Mouse (Mus musculus) midbrain, embryonic 10.5 days (tissue): Measurements from ENCODE around the gene Vav2. TPM values are rescaled to one million over a fixed set of nuclear protein-coding genes. Genes with fewer than 3 reads are reported as not detected.
A peak's percentile ranks its signal among the peaks of the same experiment; 100 is the strongest.

ENCODE experiments used
- DNase-seq: peaks from one replicate; pipeline ENCODE4 v3.0.0-alpha.2; 2017; ENCODE audit warnings: low spot score
- H3K27ac ChIP-seq: fragments of 300-500 bp; sonication (generic); replicated peaks from 2 replicates; pipeline ENCODE4 v1.5.1; 2016; ENCODE audit warnings: mild to moderate bottlenecking
- H3K27me3 ChIP-seq: fragments of 300-500 bp; sonication (generic); 2 replicates; pipeline ENCODE4 v1.6.1; 2016; ENCODE audit warnings: low read depth, mild to moderate bottlenecking; ENCODE audit not compliant: poor library complexity, severe bottlenecking
- H3K36me3 ChIP-seq: fragments of 300-500 bp; sonication (generic); 2 replicates; pipeline ENCODE4 v1.6.1; 2016; ENCODE audit warnings: mild to moderate bottlenecking, moderate library complexity
- H3K4me1 ChIP-seq: fragments of 300-500 bp; sonication (generic); 2 replicates; pipeline ENCODE4 v1.6.1; 2016
- H3K4me3 ChIP-seq: fragments of 300-500 bp; sonication (generic); 2 replicates; pipeline ENCODE4 v1.5.1; 2016; ENCODE audit warnings: mild to moderate bottlenecking, moderate library complexity
- H3K9me3 ChIP-seq: fragments of 300-500 bp; sonication (generic); replicated peaks from 2 replicates; pipeline ENCODE4 v1.6.1; 2016; ENCODE audit warnings: mild to moderate bottlenecking
- whole genome bisulfite sequencing: fragments of 180-500 bp; shearing (Covaris S2); methylation state at CpG from one replicate; pipeline ENCODE4 v1.1.7; 2016; 5-methylcytosine and 5-hydroxymethylcytosine counted together
- polyA plus RNA-seq: library from polyadenylated mRNA; unstranded; fragments of >200 nt; fragmentation: Nextera tagmentation; extraction: Ambion mirVana; gene quantifications from 2 replicates; pipeline ENCODE4 v1.2.1, GENCODE M21; 2016

Gene Vav2
- polyA plus RNA-seq, 1 experiment from 2014 or later: 11.4 TPM

- 27% methylated on average over 1 of the region's 1 CpGs for WGBS
- Histone ChIP-seq H3K4me3 (no peak overlapping the region), H3K36me3 (peaks cover 6% of the 10 kb centered on the region), H3K4me1 (peaks cover 82% of the 10 kb centered on the region), H3K9me3 (no peaks in the 10 kb centered on the region), H3K27ac (0 out of 2 replicates have a peak overlapping the region, but pooled peaks have one; percentile 19), H3K27me3 (no peaks in the 10 kb centered on the region)
- no peak for DNase-seq
These were observed 108.6 kb downstream of the Vav2 start for GRCm38 (mm10) chr2:27318197-27318596.

GRCm38 (mm10) chr2:27316167-27316566 lies 110.7 kb downstream of the Vav2 start:
- Histone ChIP-seq H3K9me3 (no peaks in the 10 kb centered on the region), H3K27me3 (no peaks in the 10 kb centered on the region), H3K4me1 (peaks cover 81% of the 10 kb centered on the region), H3K36me3 (peaks cover 6% of the 10 kb centered on the region), H3K27ac (0 out of 2 replicates have a peak overlapping the region, but pooled peaks have one; percentile 23), H3K4me3 (no peak overlapping the region)
- DNase-seq: no peak
- 91% methylated on average over 5 of the region's 5 CpGs for WGBS

GRCm38 (mm10) chr2:27314269-27314668 lies 112.6 kb downstream of the Vav2 start:
- H3K27me3 ChIP-seq: no peaks in the 10 kb centered on the region
- peaks cover 62% of the 10 kb centered on the region for H3K4me1 ChIP-seq
- no peaks in the 10 kb centered on the region for H3K9me3 ChIP-seq
- H3K27ac ChIP-seq: no peak overlapping the region
- 88% methylated on average over 5 of the region's 5 CpGs for WGBS
- peaks cover 14% of the 10 kb centered on the region for H3K36me3 ChIP-seq
- no peak overlapping the region for H3K4me3 ChIP-seq
- DNase-seq: no peak

- Histone ChIP-seq H3K27ac (peak overlapping the region; percentile 55; the same call in 1 of the 2 replicates), H3K27me3 (no peaks in the 10 kb centered on the region), H3K4me3 (no peak overlapping the region), H3K4me1 (peaks cover 47% of the 10 kb centered on the region), H3K36me3 (peaks cover 16% of the 10 kb centered on the region), H3K9me3 (no peaks in the 10 kb centered on the region; the same call in 1 of the 2 replicates)
- 86% methylated on average over 3 of the region's 3 CpGs for WGBS
- no peak for DNase-seq
These were observed 114.3 kb downstream of the Vav2 start for GRCm38 (mm10) chr2:27312500-27312899.

- DNase-seq: no peak
- peaks cover 49% of the 10 kb centered on the region for H3K4me1 ChIP-seq
These were observed 115.2 kb downstream of the Vav2 start for GRCm38 (mm10) chr2:27311606-27312005.

GRCm38 (mm10) chr2:27310908-27311307 lies 115.9 kb downstream of the Vav2 start:
- Histone ChIP-seq H3K36me3 (peaks cover 12% of the 10 kb centered on the region; the same call in 1 of the 2 replicates), H3K4me3 (no peak overlapping the region), H3K27me3 (no peaks in the 10 kb centered on the region), H3K9me3 (no peaks in the 10 kb centered on the region; the same call in 1 of the 2 replicates), H3K4me1 (peaks cover 49% of the 10 kb centered on the region), H3K27ac (no peak overlapping the region)
- no peak for DNase-seq
- WGBS: 93% methylated on average over 5 of the region's 5 CpGs

More at GRCm38 (mm10) chr2:27311606-27312005, 115.2 kb downstream of the Vav2 start:
- H3K36me3 ChIP-seq: peaks cover 12% of the 10 kb centered on the region; the same call in 1 of the 2 replicates
- peak overlapping the region; percentile 63 for H3K27ac ChIP-seq
- H3K27me3 ChIP-seq: no peaks in the 10 kb centered on the region
- no peaks in the 10 kb centered on the region; the same call in 1 of the 2 replicates for H3K9me3 ChIP-seq
- 91% methylated on average over 3 of the region's 3 CpGs for WGBS
- H3K4me3 ChIP-seq: no peak overlapping the region

- Histone ChIP-seq H3K4me3 (no peak overlapping the region), H3K4me1 (peaks cover 44% of the 10 kb centered on the region), H3K27me3 (no peaks in the 10 kb centered on the region), H3K9me3 (no peaks in the 10 kb centered on the region; the same call in 1 of the 2 replicates), H3K27ac (no peak overlapping the region), H3K36me3 (peaks cover 12% of the 10 kb centered on the region; the same call in 1 of the 2 replicates)
- DNase-seq: no peak
- 85% methylated on average over 5 of the region's 5 CpGs for WGBS
These were observed 116.6 kb downstream of the Vav2 start for GRCm38 (mm10) chr2:27310221-27310620.

- no peaks in the 10 kb centered on the region for H3K27me3 ChIP-seq
These were observed 120.2 kb downstream of the Vav2 start for GRCm38 (mm10) chr2:27306628-27307027.

GRCm38 (mm10) chr2:27304741-27305140 lies 122.1 kb downstream of the Vav2 start:
- WGBS: 89% methylated on average over 13 of the region's 13 CpGs
- no peaks in the 10 kb centered on the region for H3K27me3 ChIP-seq
- no peak overlapping the region for H3K4me3 ChIP-seq
- H3K4me1 ChIP-seq: peaks cover 32% of the 10 kb centered on the region
- H3K36me3 ChIP-seq: peaks cover 24% of the 10 kb centered on the region
- no peaks in the 10 kb centered on the region; the same call in 1 of the 2 replicates for H3K9me3 ChIP-seq
- no peak for DNase-seq
- peak overlapping the region; percentile 43; the same call in 1 of the 2 replicates for H3K27ac ChIP-seq

More at GRCm38 (mm10) chr2:27306628-27307027, 120.2 kb downstream of the Vav2 start:
- DNase-seq: no peak
- H3K4me3 ChIP-seq: no peak overlapping the region
- H3K4me1 ChIP-seq: peaks cover 22% of the 10 kb centered on the region
- no peak overlapping the region for H3K27ac ChIP-seq
- H3K9me3 ChIP-seq: no peaks in the 10 kb centered on the region; the same call in 1 of the 2 replicates
- H3K36me3 ChIP-seq: peaks cover 15% of the 10 kb centered on the region; the same call in 1 of the 2 replicates
- 93% methylated on average over 8 of the region's 8 CpGs for WGBS

- DNase-seq: no peak
- Histone ChIP-seq H3K36me3 (peaks cover 26% of the 10 kb centered on the region), H3K27me3 (no peaks in the 10 kb centered on the region), H3K4me1 (peaks cover 32% of the 10 kb centered on the region), H3K4me3 (no peak overlapping the region), H3K27ac (no peak overlapping the region), H3K9me3 (no peaks in the 10 kb centered on the region; the same call in 1 of the 2 replicates)
These were observed 122.8 kb downstream of the Vav2 start for GRCm38 (mm10) chr2:27304074-27304473.

GRCm38 (mm10) chr2:27301444-27302111 lies 125.3 kb downstream of the Vav2 start:
- H3K36me3 ChIP-seq: peaks cover 47% of the 10 kb centered on the region
- peak overlapping the region; percentile 83 for H3K27ac ChIP-seq
- peaks cover 26% of the 10 kb centered on the region for H3K4me1 ChIP-seq
- WGBS: 70% methylated on average over 12 of the region's 12 CpGs
- no peaks in the 10 kb centered on the region for H3K27me3 ChIP-seq
- H3K9me3 ChIP-seq: no peaks in the 10 kb centered on the region
- peak; percentile 29 for DNase-seq
- H3K4me3 ChIP-seq: peak overlapping the region; percentile 6; the same call in 1 of the 2 replicates

GRCm38 (mm10) chr2:27300725-27301443 lies 125.9 kb downstream of the Vav2 start:
- Histone ChIP-seq H3K27ac (peak overlapping the region; percentile 83), H3K27me3 (no peaks in the 10 kb centered on the region), H3K9me3 (no peaks in the 10 kb centered on the region), H3K36me3 (peaks cover 54% of the 10 kb centered on the region), H3K4me1 (peaks cover 26% of the 10 kb centered on the region), H3K4me3 (no peak overlapping the region)
- DNase-seq: no peak
- WGBS: 91% methylated on average over 13 of the region's 13 CpGs
